Mouse (Mus musculus) CH12.LX (cell line): Measurements from ENCODE around the gene Coq7. TPM values are rescaled to one million over a fixed set of nuclear protein-coding genes. Genes with fewer than 3 reads are reported as not detected.

ENCODE experiments used
- DNase-seq: peaks from one replicate; pipeline ENCODE4 v3.0.0-alpha.2; 2013; ENCODE audit errors: extremely low read depth
- H3K27ac ChIP-seq: 2 replicates; pipeline ENCODE4 v1.5.1; 2012; ENCODE audit warnings: low read depth, mild to moderate bottlenecking, control low read depth, moderate library complexity; ENCODE audit not compliant: insufficient read depth
- H3K27me3 ChIP-seq: replicated peaks from 2 replicates; pipeline ENCODE3; 2012; ENCODE audit warnings: inconsistent platforms
- H3K36me3 ChIP-seq, 2 experiments: replicated peaks in 1 of 2; 2 replicates each; pipeline versions ENCODE3 to v1.6.1; 2012; ENCODE audit warnings: inconsistent platforms in 1 of 2, low read length in 1 of 2, mild to moderate bottlenecking in 1 of 2, mixed read lengths in 1 of 2, moderate library complexity in 1 of 2; ENCODE audit not compliant: control insufficient read depth in 1 of 2, insufficient read depth in 1 of 2
- H3K4me1 ChIP-seq, 2 experiments: 2 replicates each; pipeline ENCODE4 v1.6.1; 2012; ENCODE audit warnings: inconsistent platforms in 1 of 2, moderate library complexity in 1 of 2; ENCODE audit not compliant: insufficient read depth in 2 of 2, control insufficient read depth in 1 of 2
- H3K4me2 ChIP-seq: 2 replicates; pipeline ENCODE4 v1.6.1; 2012; ENCODE audit warnings: low read depth, mild to moderate bottlenecking, control low read depth; ENCODE audit not compliant: poor library complexity, insufficient read depth, severe bottlenecking
- H3K4me3 ChIP-seq, 3 experiments: fragments of 150-350 bp in 1 of 3; sonication (generic) in 1 of 3; replicated peaks in 1 of 3; 2 replicates each; pipeline versions ENCODE3 to v1.5.1; 2011 to 2012; ENCODE audit warnings: low read depth in 2 of 3, low read length in 2 of 3, mild to moderate bottlenecking in 2 of 3, moderate library complexity in 2 of 3, control low read depth in 1 of 3, improper control_type of control experiment in 1 of 3, inconsistent platforms in 1 of 3, mixed read lengths in 1 of 3; ENCODE audit not compliant: poor library complexity in 1 of 3
- H3K79me2 ChIP-seq: replicated peaks from 2 replicates; pipeline ENCODE4 v1.6.1; 2012; ENCODE audit warnings: mild to moderate bottlenecking, moderate library complexity; ENCODE audit not compliant: control insufficient read depth, poor library complexity, insufficient read depth, severe bottlenecking; ENCODE audit errors: extremely low read depth
- H3K9ac ChIP-seq: 2 replicates; pipeline ENCODE4 v1.6.1; 2012; ENCODE audit warnings: low read depth, mild to moderate bottlenecking, control low read depth, moderate library complexity; ENCODE audit not compliant: insufficient read depth
- H3K9me3 ChIP-seq: replicated peaks from 2 replicates; pipeline ENCODE3; 2012; ENCODE audit warnings: low read length, inconsistent platforms, mixed read lengths
- BHLHE40 ChIP-seq: IDR thresholded peaks from 2 replicates; pipeline ENCODE4 v1.6.1; 2011; ENCODE audit warnings: mild to moderate bottlenecking, low read depth, low read length, improper control_type of control experiment
- CTCF ChIP-seq, 2 experiments: IDR thresholded peaks in 1 of 2; conservative IDR thresholded peaks in 1 of 2; 2 replicates each; pipeline ENCODE4 v1.5.1; 2011 to 2012; ENCODE audit warnings: low read depth in 2 of 2, low read length in 2 of 2, improper control_type of control experiment in 1 of 2, inconsistent platforms in 1 of 2, mild to moderate bottlenecking in 1 of 2, moderate library complexity in 1 of 2
- GABPA ChIP-seq: IDR thresholded peaks from 2 replicates; pipeline ENCODE4 v1.6.1; 2012; ENCODE audit warnings: low read depth, low read length, improper control_type of control experiment, inconsistent platforms; ENCODE audit not compliant: insufficient replicate concordance
- JUN ChIP-seq: IDR thresholded peaks from 2 replicates; pipeline ENCODE4 v1.6.1; 2011; ENCODE audit warnings: low read depth, mild to moderate bottlenecking, low read length, improper control_type of control experiment, moderate library complexity; ENCODE audit not compliant: insufficient read depth
- JUND ChIP-seq: conservative IDR thresholded peaks from 2 replicates; pipeline ENCODE4 v1.6.1; 2011; ENCODE audit warnings: low read depth, low read length, improper control_type of control experiment
- KAT2A ChIP-seq: IDR thresholded peaks from 2 replicates; pipeline ENCODE4 v1.6.1; 2012; ENCODE audit warnings: low read length, improper control_type of control experiment, inconsistent platforms; ENCODE audit not compliant: insufficient replicate concordance
- MAZ ChIP-seq: IDR thresholded peaks from 2 replicates; pipeline ENCODE4 v1.6.1; 2012; ENCODE audit warnings: low read depth, mild to moderate bottlenecking, inconsistent platforms, low read length, improper control_type of control experiment, moderate library complexity
- MYC ChIP-seq: IDR thresholded peaks from 2 replicates; pipeline ENCODE4 v1.6.1; 2011; ENCODE audit warnings: low read depth, mild to moderate bottlenecking, improper control_type of control experiment, low read length
- NELFE ChIP-seq: IDR thresholded peaks from 2 replicates; pipeline ENCODE4 v1.6.1; 2011; ENCODE audit warnings: low read depth, low read length, improper control_type of control experiment
- POLR2A ChIP-seq: IDR thresholded peaks from 2 replicates; pipeline ENCODE4 v1.6.1; 2011; ENCODE audit warnings: low read depth, mild to moderate bottlenecking, improper control_type of control experiment, low read length
- POLR2AphosphoS2 ChIP-seq: IDR thresholded peaks from 2 replicates; pipeline ENCODE4 v1.6.1; 2011; ENCODE audit warnings: low read depth, low read length, improper control_type of control experiment
- RCOR1 ChIP-seq: conservative IDR thresholded peaks from 2 replicates; pipeline ENCODE4 v1.6.1; 2012; ENCODE audit warnings: low read depth, mild to moderate bottlenecking, inconsistent platforms, low read length, improper control_type of control experiment
- SIN3A ChIP-seq: IDR thresholded peaks from 2 replicates; pipeline ENCODE4 v1.6.1; 2012; ENCODE audit warnings: low read length, improper control_type of control experiment, inconsistent platforms
- SMC3 ChIP-seq: IDR thresholded peaks from 2 replicates; pipeline ENCODE4 v1.6.1; 2011; ENCODE audit warnings: low read depth, low read length, improper control_type of control experiment
- TBP ChIP-seq: conservative IDR thresholded peaks from 2 replicates; pipeline ENCODE4 v1.6.1; 2011; ENCODE audit warnings: low read depth, low read length, improper control_type of control experiment
- USF1 ChIP-seq: IDR thresholded peaks from 2 replicates; pipeline ENCODE4 v1.6.1; 2014; ENCODE audit warnings: low read depth, mild to moderate bottlenecking, inconsistent platforms, low read length, improper control_type of control experiment
- dilution Hi-C: fragments of 300-500 bp; cut with MboI; formaldehyde crosslinking; loops from 2 replicates; pipeline ENCODE4 v1.14.3; 2020; ENCODE audit warnings: low sequenced_read_pairs; ENCODE audit not compliant: extremely low pct_unique_long_range_greater_than_20kb, extremely low pct_ligation_motif_present
- in situ Hi-C: fragments of 300-500 bp; cut with MboI; formaldehyde crosslinking; loops from 3 replicates; pipeline ENCODE4 v1.14.3; 2019; ENCODE audit warnings: low sequenced_read_pairs, low pct_ligation_motif_present, low pct_unique_long_range_greater_than_20kb, mixed read lengths
- polyA plus RNA-seq: library from polyadenylated mRNA; unstranded; fragments of >175 nt; gene quantifications from 2 replicates; pipeline ENCODE4 v1.2.1, GENCODE M21; 2012; ENCODE audit warnings: low read depth; ENCODE audit not compliant: insufficient read length
- total RNA-seq, 2 experiments: library from RNA; depleted of rRNA; stranded (reverse); fragments of 300-350 nt in 1 of 2; fragments of >200 nt in 1 of 2; gene quantifications; 2 replicates each; pipeline ENCODE4 v1.2.3; 2012 to 2014

Coq7 gene
- total and polyA plus RNA-seq, 3 experiments, result 38.8 to 50.4 (median 43.6) TPM

DNA sequence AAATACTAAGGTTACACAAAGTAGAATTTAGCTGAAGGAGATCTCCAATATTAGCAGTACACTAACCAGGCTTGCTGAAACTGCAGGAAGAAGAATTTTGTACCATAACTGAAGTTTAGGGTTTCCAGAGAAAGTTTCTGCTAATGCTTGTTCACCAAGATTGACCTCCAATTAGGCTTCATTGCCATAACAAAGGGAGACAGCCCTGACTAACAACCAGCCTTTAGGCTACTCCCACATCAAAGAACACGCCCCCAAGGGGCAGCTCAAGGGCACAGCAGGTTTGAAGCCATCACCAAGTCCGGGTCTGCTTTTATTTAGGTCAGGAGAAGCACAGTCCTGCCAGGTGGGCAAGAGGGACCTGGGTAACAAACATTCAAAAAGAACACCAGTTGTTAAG, 46.8 kb upstream of the Coq7 start:
- Histone ChIP-seq H3K27ac (no peak overlapping the region), H3K9me3 (peaks cover 11% of the 10 kb centered on the region), H3K36me3 (no peaks in the 10 kb centered on the region), H3K79me2 (no peaks in the 10 kb centered on the region), H3K4me2 (no peak overlapping the region), H3K9ac (no peak overlapping the region), H3K4me1 (peaks cover 0 to 27% of the 10 kb centered on the region in 2 experiments; a peak in 3 of 4 replicates), H3K27me3 (peaks cover 13% of the 10 kb centered on the region), H3K4me3 (no peak overlapping the region)
- no peak for DNase-seq
- TF ChIP-seq KAT2A (no peak), CTCF (conservative IDR thresholded peaks at IDR 0.05 in 1 of 2, IDR thresholded peaks at IDR 0.05 in 1 of 2; ENCODE audit: low read depth in 2 of 2, low read length in 2 of 2) (no peak), BHLHE40 (no peak), RCOR1 (no peak), NELFE (no peak), POLR2AphosphoS2 (no peak), JUN (no peak), GABPA (no peak)
- in situ Hi-C loops (no loop called here), dilution Hi-C loops (no loop called here)

DNA sequence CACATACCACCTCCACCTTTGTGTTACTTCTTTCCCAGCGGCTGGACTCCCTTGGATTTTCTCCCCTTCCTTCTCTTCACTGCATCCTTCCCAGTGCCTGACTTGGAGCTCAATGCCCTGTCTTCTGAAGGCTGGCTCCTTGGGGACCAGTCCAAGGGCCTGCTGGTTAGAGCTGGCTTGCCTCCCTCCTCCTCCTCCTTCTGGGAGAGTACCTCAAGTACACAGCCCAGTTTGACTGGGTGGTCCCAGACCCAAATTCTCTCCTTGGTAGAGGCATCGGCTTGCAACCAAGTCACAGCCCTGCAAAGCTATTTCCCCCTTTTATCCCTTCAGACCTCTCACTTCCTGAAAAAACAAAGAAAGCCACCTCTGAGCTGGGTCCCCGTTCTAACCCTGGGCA, 45.1 kb upstream of the Coq7 start:
- peaks cover 9% of the 10 kb centered on the region for H3K27me3 ChIP-seq
- in situ Hi-C loops, result no loop called here
- TF ChIP-seq USF1 (no peak), SIN3A (no peak), NELFE (no peak), BHLHE40 (no peak), POLR2A (no peak)

DNA sequence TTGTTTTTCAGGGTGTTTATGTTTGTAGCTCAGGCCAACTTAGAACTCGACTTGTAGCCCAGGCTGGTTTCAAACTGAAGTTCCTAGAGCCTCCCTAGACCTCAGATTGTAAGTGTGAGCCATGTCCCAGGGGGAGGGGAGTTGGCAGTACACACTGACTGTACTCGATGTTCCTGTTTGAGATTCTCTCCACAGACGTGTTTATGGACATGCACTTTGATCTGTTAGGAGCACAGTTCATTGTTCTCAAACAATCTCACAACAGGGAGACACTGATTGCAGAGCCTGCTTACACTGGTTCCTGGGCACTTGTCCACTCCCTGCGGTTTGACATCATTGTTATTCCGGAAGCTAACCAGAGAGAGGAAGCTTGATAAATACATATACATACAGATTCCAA, 38.9 kb upstream of the Coq7 start:
- Histone ChIP-seq H3K9me3 (no peaks in the 10 kb centered on the region), H3K4me3 (no peak overlapping the region), H3K4me2 (no peak overlapping the region), H3K27ac (no peak overlapping the region), H3K4me1 (peaks cover 3 to 10% of the 10 kb centered on the region in 2 experiments; a peak in 2 of 4 replicates), H3K9ac (no peak overlapping the region), H3K36me3 (no peaks in the 10 kb centered on the region), H3K27me3 (peaks cover 23% of the 10 kb centered on the region), H3K79me2 (no peaks in the 10 kb centered on the region)
- in situ Hi-C loops (no loop called here), dilution Hi-C loops (no loop called here)
- TF ChIP-seq JUND, result no peak
- no peak for TF ChIP-seq MYC
- TF ChIP-seq MAZ, result no peak
- TF ChIP-seq TBP, result no peak
- no peak for TF ChIP-seq GABPA
- no peak for TF ChIP-seq RCOR1
- TF ChIP-seq SMC3, result no peak
- no peak for TF ChIP-seq SIN3A
- DNase-seq, result no peak

More for the DNA sequence above, 45.1 kb upstream of the Coq7 start:
- no peak overlapping the region for H3K4me2 ChIP-seq
- H3K4me3 ChIP-seq, result no peak overlapping the region
- no peak overlapping the region for H3K9ac ChIP-seq
- H3K36me3 ChIP-seq, result no peaks in the 10 kb centered on the region
- no peak overlapping the region for H3K27ac ChIP-seq
- no peaks in the 10 kb centered on the region for H3K79me2 ChIP-seq
- peaks cover 0 to 27% of the 10 kb centered on the region in 2 experiments; a peak in 2 of 4 replicates for H3K4me1 ChIP-seq
- no peak for DNase-seq
- peaks cover 8% of the 10 kb centered on the region for H3K9me3 ChIP-seq
- dilution Hi-C loops, result no loop called here
